Mouse (Mus musculus): Measurements from ENCODE around the gene Itpr2.

GRCm38 (mm10) chr6:146114731-146115302, 387.2 kb downstream of the Itpr2 start:
- no peak for TF ChIP-seq CTCF (IDR thresholded peaks at IDR 0.05; ENCODE audit: insufficient read depth, low read length)
- no peak for TF ChIP-seq POLR2A (IDR thresholded peaks at IDR 0.05; ENCODE audit: borderline replicate concordance, extremely low read depth, low read depth, low read length)
